Mouse (Mus musculus) embryonic facial prominence, embryonic 13.5 days (tissue): ENCODE results near the gene Clec16a. TPM values are rescaled to one million over a fixed set of nuclear protein-coding genes. Genes with fewer than 3 reads are reported as not detected.

ENCODE experiments used
- ATAC-seq: fragments of 200-750 bp; cut with Nextera tagmentation; 2 replicates; pipeline ENCODE4 v1.8.0; 2017; ENCODE audit warnings: low read depth; ENCODE audit not compliant: insufficient number of reproducible peaks, insufficient read depth, low FRiP score, low TSS enrichment
- H3K27ac ChIP-seq: fragments of 300-500 bp; sonication (generic); 2 replicates; pipeline ENCODE4 v1.5.1; 2015; ENCODE audit warnings: moderate library complexity, mild to moderate bottlenecking, inconsistent platforms
- H3K27me3 ChIP-seq: fragments of 300-500 bp; sonication (generic); 2 replicates; pipeline ENCODE4 v1.6.1; 2015; ENCODE audit warnings: mild to moderate bottlenecking, inconsistent platforms
- H3K36me3 ChIP-seq: fragments of 300-500 bp; sonication (generic); 2 replicates; pipeline ENCODE4 v1.6.1; 2015; ENCODE audit warnings: mild to moderate bottlenecking, inconsistent platforms
- H3K4me1 ChIP-seq: fragments of 300-500 bp; sonication (generic); 2 replicates; pipeline ENCODE4 v1.6.1; 2015; ENCODE audit warnings: inconsistent platforms
- H3K4me2 ChIP-seq: fragments of 300-500 bp; sonication (generic); 2 replicates; pipeline ENCODE4 v1.6.1; 2015; ENCODE audit warnings: moderate library complexity, mild to moderate bottlenecking, inconsistent platforms
- H3K4me3 ChIP-seq: fragments of 300-500 bp; sonication (generic); 2 replicates; pipeline ENCODE4 v1.5.1; 2015; ENCODE audit warnings: mild to moderate bottlenecking, inconsistent platforms
- H3K9ac ChIP-seq: fragments of 300-500 bp; sonication (generic); 2 replicates; pipeline ENCODE4 v1.6.1; 2015; ENCODE audit warnings: mild to moderate bottlenecking, inconsistent platforms
- H3K9me3 ChIP-seq: fragments of 300-500 bp; sonication (generic); 2 replicates; pipeline ENCODE4 v1.6.1; 2016; ENCODE audit warnings: inconsistent platforms
- WGBS: fragments of 180-500 bp; shearing (Covaris S2); methylation state at CpG from one replicate; pipeline ENCODE4 v1.1.7; 2015; ENCODE audit warnings: mixed read lengths; 5-methylcytosine and 5-hydroxymethylcytosine counted together
- polyA plus RNA-seq: library from polyadenylated mRNA; unstranded; fragments of >200 nt; fragmentation: Nextera tagmentation; extraction: Ambion mirVana; gene quantifications from 2 replicates; pipeline ENCODE4 v1.2.1, GENCODE M21; 2015

Gene Clec16a
- polyA plus RNA-seq, 1 experiment from 2014 or later: 42.0 TPM

- Histone ChIP-seq H3K4me1 (peaks cover 33% of the 10 kb centered on the region), H3K4me3 (no peak overlapping the region), H3K9ac (no peak overlapping the region), H3K27me3 (no peaks in the 10 kb centered on the region), H3K36me3 (peaks cover 27% of the 10 kb centered on the region), H3K9me3 (no peaks in the 10 kb centered on the region), H3K4me2 (no peak overlapping the region), H3K27ac (no peak overlapping the region)
- WGBS: 83% methylated on average over 5 of the region's 5 CpGs
- no peak for ATAC-seq
These were observed 8.8 kb upstream of the Clec16a start for GRCm38 (mm10) chr16:10536323-10536722.

DNA sequence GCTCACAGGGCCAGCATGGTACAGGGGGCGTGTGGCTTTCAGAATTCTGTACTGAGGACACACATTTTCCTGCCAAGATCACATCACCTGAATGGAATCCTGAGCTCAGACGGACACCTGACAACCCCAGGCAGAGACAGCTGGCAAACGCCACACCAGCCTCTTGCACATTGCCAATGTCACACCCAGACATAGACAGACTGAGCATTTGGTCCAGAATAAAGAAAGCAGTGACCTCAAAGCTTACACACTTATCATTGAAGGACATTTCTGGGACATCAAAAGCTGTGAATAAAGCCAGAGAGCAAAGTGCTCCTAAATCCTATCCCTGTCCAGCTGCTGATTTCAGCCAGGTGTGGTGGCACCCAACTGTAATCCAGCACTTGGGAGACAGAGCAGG lies 8.2 kb upstream of the Clec16a start:
- H3K36me3 ChIP-seq: peaks cover 21% of the 10 kb centered on the region
- no peak for ATAC-seq
- no peak overlapping the region for H3K9ac ChIP-seq
- H3K4me1 ChIP-seq: peaks cover 39% of the 10 kb centered on the region
- no peaks in the 10 kb centered on the region for H3K27me3 ChIP-seq
- H3K4me2 ChIP-seq: no peak overlapping the region
- H3K9me3 ChIP-seq: no peaks in the 10 kb centered on the region
- H3K27ac ChIP-seq: no peak overlapping the region
- no peak overlapping the region for H3K4me3 ChIP-seq
- 77% methylated on average over 3 of the region's 3 CpGs for WGBS

- Histone ChIP-seq H3K4me3 (peak overlapping the region; percentile 77), H3K27ac (peak overlapping the region; percentile 78; the same call in 1 of the 2 replicates), H3K4me2 (peak overlapping the region; percentile 91), H3K36me3 (peaks cover 2% of the 10 kb centered on the region), H3K4me1 (peaks cover 43% of the 10 kb centered on the region), H3K27me3 (no peaks in the 10 kb centered on the region), H3K9me3 (no peaks in the 10 kb centered on the region), H3K9ac (peak overlapping the region; percentile 91)
- 71% methylated on average over 16 of the region's 16 CpGs for WGBS
- ATAC-seq: no peak
These were observed 4.2 kb upstream of the Clec16a start for GRCm38 (mm10) chr16:10540763-10541597.

DNA sequence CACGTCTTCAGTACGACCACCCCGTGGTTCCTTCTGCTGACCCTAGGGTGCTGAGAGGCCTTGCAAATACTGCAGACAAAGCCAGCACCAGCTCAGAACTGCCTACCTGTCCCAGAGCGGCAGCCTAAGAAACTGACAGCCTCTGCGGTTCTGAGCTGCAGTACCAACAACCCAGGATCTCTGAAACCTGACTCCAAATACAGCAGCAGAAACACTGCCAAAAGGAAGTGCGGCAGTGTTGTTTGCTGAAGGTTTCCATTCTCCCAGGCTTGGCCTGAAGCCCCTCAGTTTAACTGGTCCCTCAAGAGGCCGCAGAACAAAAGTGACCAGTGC lies 3.6 kb upstream of the Clec16a start:
- H3K4me1 ChIP-seq: peaks cover 49% of the 10 kb centered on the region
- peak overlapping the region; percentile 91 for H3K9ac ChIP-seq
- no peaks in the 10 kb centered on the region for H3K36me3 ChIP-seq
- ATAC-seq: no peak
- peak overlapping the region; percentile 77 for H3K4me3 ChIP-seq
- 24% methylated on average over 7 of the region's 7 CpGs for WGBS
- peak overlapping the region; percentile 91 for H3K4me2 ChIP-seq
- H3K27ac ChIP-seq: peak overlapping the region; percentile 78
- H3K27me3 ChIP-seq: no peaks in the 10 kb centered on the region
- no peaks in the 10 kb centered on the region for H3K9me3 ChIP-seq

DNA sequence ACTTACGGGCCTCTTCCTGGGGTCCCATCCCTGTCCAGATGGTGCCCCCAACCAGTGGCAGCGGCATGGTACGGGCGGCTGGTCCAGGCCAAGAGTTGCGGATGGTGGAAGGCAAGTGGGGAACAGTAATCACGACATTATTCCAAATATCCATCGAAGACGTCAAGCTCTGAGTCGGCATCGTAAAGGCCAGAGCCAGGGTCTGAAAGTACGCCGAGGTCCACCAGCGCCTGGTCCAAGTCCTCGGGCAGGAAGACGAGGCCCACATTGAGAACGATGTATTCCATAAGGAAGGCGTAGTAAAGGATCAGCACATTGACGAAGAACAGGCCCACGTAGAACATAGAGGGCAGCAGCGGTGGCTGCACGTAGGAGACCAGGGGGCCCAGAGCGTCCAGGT lies 2.9 kb upstream of the Clec16a start:
- Histone ChIP-seq H3K27me3 (no peaks in the 10 kb centered on the region), H3K9ac (peak overlapping the region; percentile 91), H3K36me3 (no peaks in the 10 kb centered on the region), H3K9me3 (no peaks in the 10 kb centered on the region), H3K4me1 (peaks cover 53% of the 10 kb centered on the region), H3K27ac (peak overlapping the region; percentile 78), H3K4me3 (peak overlapping the region; percentile 77), H3K4me2 (peak overlapping the region; percentile 91)
- WGBS: 4% methylated on average over 22 of the region's 22 CpGs
- peak; percentile 4; the same call in 1 of the 2 replicates for ATAC-seq

GRCm38 (mm10) chr16:10542698-10543365 lies 2.3 kb upstream of the Clec16a start, which contains the start of gene Dexi:
Gene Dexi, minus strand, starts transcription at chr16:10543054.
- ATAC-seq: peak; percentile 93
- Histone ChIP-seq H3K9ac (peak within 1 kb of the TSS; percentile 91), H3K27me3 (no peaks in the 10 kb centered on the region), H3K4me3 (peak within 1 kb of the TSS; percentile 77), H3K36me3 (no peaks in the 10 kb centered on the region), H3K4me1 (peaks cover 53% of the 10 kb centered on the region), H3K4me2 (peak within 1 kb of the TSS; percentile 91), H3K27ac (peak within 1 kb of the TSS; percentile 78), H3K9me3 (no peaks in the 10 kb centered on the region)
- WGBS: under 1% methylated on average over 54 of the region's 61 CpGs

DNA sequence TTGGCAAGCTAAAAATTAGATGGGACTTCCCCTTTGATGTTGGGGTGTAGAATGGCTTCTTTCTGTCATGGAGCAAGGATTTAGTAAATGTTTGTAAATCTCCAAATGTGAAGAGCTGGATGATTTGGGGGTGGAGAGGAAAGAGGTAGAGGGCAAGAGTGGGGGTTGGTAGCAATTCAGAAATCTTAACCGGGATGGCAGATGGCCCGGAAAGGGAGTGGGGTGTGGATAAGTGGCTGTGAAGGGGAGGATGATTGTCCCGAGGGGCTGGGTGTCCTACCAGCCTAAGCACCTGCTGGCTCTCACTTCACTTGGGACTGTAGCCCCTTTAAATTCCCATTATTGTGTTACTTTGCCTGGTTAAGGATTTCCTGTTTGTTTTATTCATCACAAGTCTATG lies 1.7 kb downstream of the Clec16a start:
- Histone ChIP-seq H3K4me2 (peak overlapping the region; percentile 82; the same call in 1 of the 2 replicates), H3K4me1 (peaks cover 27% of the 10 kb centered on the region), H3K27me3 (no peaks in the 10 kb centered on the region), H3K9me3 (no peaks in the 10 kb centered on the region), H3K4me3 (no peak overlapping the region), H3K36me3 (no peaks in the 10 kb centered on the region), H3K27ac (no peak overlapping the region), H3K9ac (no peak overlapping the region)
- WGBS: 59% methylated on average over 3 of the region's 3 CpGs
- ATAC-seq: no peak

DNA sequence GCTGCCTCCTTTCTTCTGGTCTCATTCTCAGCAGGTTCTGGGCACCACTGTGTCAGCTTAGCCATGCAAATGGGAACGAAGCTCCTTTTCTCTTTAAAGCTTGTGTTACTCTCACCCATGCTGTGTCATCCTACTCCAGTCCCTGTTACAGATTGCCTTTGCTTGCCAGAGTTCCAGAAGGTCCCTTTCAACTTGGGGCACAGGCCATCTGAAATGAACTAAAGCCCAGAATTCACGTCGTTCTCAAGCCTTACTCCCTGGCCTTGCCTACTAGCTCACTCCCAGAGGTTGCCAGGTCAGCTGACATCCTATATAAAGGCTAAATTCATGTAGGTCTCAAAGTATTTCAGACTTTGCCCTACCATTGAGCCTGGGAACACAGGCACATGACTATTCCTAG lies 3.8 kb downstream of the Clec16a start:
- no peaks in the 10 kb centered on the region for H3K36me3 ChIP-seq
- no peak overlapping the region for H3K4me2 ChIP-seq
- H3K27me3 ChIP-seq: no peaks in the 10 kb centered on the region
- H3K27ac ChIP-seq: no peak overlapping the region
- no peak overlapping the region for H3K4me3 ChIP-seq
- peaks cover 25% of the 10 kb centered on the region for H3K4me1 ChIP-seq
- ATAC-seq: no peak
- WGBS: 62% methylated on average over 3 of the region's 3 CpGs
- H3K9ac ChIP-seq: no peak overlapping the region
- no peaks in the 10 kb centered on the region for H3K9me3 ChIP-seq

DNA sequence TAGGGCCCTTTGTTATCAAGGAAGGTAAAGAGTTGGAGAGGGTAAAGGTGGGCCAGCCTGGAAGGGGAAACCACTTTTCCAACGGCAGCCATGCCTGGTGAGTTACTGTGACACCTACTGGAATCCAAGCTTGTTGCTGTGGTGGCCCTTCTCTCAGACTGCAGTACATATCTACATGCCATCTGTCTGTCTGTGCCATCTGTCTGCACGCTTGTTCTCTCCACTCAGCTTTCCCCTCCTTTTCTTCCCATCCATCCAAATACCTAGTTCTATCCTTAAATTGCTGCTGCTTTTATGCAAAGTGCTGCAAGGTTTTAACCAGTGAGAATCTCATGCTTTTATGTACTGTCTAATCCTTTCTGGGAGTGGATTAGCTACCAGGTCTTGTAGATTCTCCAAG lies 4.5 kb downstream of the Clec16a start:
- no peak overlapping the region for H3K4me2 ChIP-seq
- no peak overlapping the region for H3K9ac ChIP-seq
- peaks cover 25% of the 10 kb centered on the region for H3K4me1 ChIP-seq
- no peak overlapping the region for H3K4me3 ChIP-seq
- WGBS: 86% methylated on average over 2 of the region's 2 CpGs
- no peak for ATAC-seq
- H3K27me3 ChIP-seq: no peaks in the 10 kb centered on the region
- no peaks in the 10 kb centered on the region for H3K9me3 ChIP-seq
- no peaks in the 10 kb centered on the region for H3K36me3 ChIP-seq
- no peak overlapping the region for H3K27ac ChIP-seq

- H3K9me3 ChIP-seq: no peaks in the 10 kb centered on the region
- no peaks in the 10 kb centered on the region for H3K36me3 ChIP-seq
- no peak overlapping the region for H3K9ac ChIP-seq
- peaks cover 15% of the 10 kb centered on the region for H3K4me1 ChIP-seq
- 49% methylated on average over 4 of the region's 4 CpGs for WGBS
- no peak overlapping the region for H3K27ac ChIP-seq
- H3K27me3 ChIP-seq: no peaks in the 10 kb centered on the region
- H3K4me3 ChIP-seq: no peak overlapping the region
- H3K4me2 ChIP-seq: no peak overlapping the region
- ATAC-seq: no peak
These were observed 6.5 kb downstream of the Clec16a start for GRCm38 (mm10) chr16:10551592-10551991.

- Histone ChIP-seq H3K4me2 (no peak overlapping the region), H3K9me3 (no peaks in the 10 kb centered on the region), H3K27me3 (no peaks in the 10 kb centered on the region), H3K4me1 (peaks cover 11% of the 10 kb centered on the region), H3K27ac (no peak overlapping the region), H3K36me3 (no peaks in the 10 kb centered on the region), H3K9ac (no peak overlapping the region), H3K4me3 (no peak overlapping the region)
- ATAC-seq: no peak
- WGBS: 88% methylated on average over 2 of the region's 2 CpGs
These were observed 8.7 kb downstream of the Clec16a start for GRCm38 (mm10) chr16:10553858-10554257.

GRCm38 (mm10) chr16:10559991-10560390 lies 14.9 kb downstream of the Clec16a start:
- Histone ChIP-seq H3K4me2 (no peak overlapping the region), H3K9me3 (no peaks in the 10 kb centered on the region), H3K4me1 (no peaks in the 10 kb centered on the region), H3K4me3 (no peak overlapping the region), H3K9ac (no peak overlapping the region), H3K27me3 (no peaks in the 10 kb centered on the region), H3K27ac (no peak overlapping the region), H3K36me3 (peaks cover 25% of the 10 kb centered on the region)
- WGBS: 88% methylated on average over 8 of the region's 8 CpGs
- no peak for ATAC-seq
